Mouse (Mus musculus) spleen, adult 2 months (tissue): ENCODE data around the gene L3mbtl4. TPM values are rescaled to one million over a fixed set of nuclear protein-coding genes. Genes with fewer than 3 reads are reported as not detected.
"Not testable (repeated sequence)": the region's sequence is repeated elsewhere in the genome, so short reads cannot be mapped to it uniquely, and the experiment has no call there.

Experiments
- DNase-seq, 2 experiments: peaks; one replicate each; pipeline versions ENCODE4 v3.0.0 to v3.0.0-alpha.2; 2012 to 2021; ENCODE audit warnings: low spot score in 2 of 2, low read depth in 1 of 2
- H3K27ac ChIP-seq: fragments of 200-500 bp; 2 replicates; pipeline ENCODE4 v1.5.1; 2012; ENCODE audit warnings: low read length, inconsistent platforms; ENCODE audit not compliant: insufficient read depth
- H3K27me3 ChIP-seq: fragments of 200-500 bp; 2 replicates; pipeline ENCODE4 v1.6.1; 2012; ENCODE audit warnings: mild to moderate bottlenecking, moderate library complexity, low read length, inconsistent platforms; ENCODE audit not compliant: control insufficient read depth, insufficient read depth
- H3K36me3 ChIP-seq: fragments of 200-500 bp; 2 replicates; pipeline ENCODE4 v1.6.1; 2012; ENCODE audit warnings: mild to moderate bottlenecking, low read length, inconsistent platforms; ENCODE audit not compliant: control insufficient read depth, insufficient read depth
- H3K4me1 ChIP-seq: fragments of 200-500 bp; 2 replicates; pipeline ENCODE4 v1.6.1; 2011; ENCODE audit warnings: inconsistent platforms; ENCODE audit not compliant: control insufficient read depth, insufficient read depth, insufficient read length
- H3K4me3 ChIP-seq: fragments of 200-500 bp; 2 replicates; pipeline ENCODE4 v1.5.1; 2011; ENCODE audit warnings: mild to moderate bottlenecking, inconsistent platforms; ENCODE audit not compliant: insufficient read depth, insufficient read length; ENCODE audit errors: extremely low read depth
- CTCF ChIP-seq: fragments of 200-500 bp; IDR thresholded peaks from 2 replicates; pipeline ENCODE4 v1.5.1; 2011; ENCODE audit warnings: mild to moderate bottlenecking, inconsistent platforms; ENCODE audit not compliant: insufficient read depth, insufficient read length, insufficient replicate concordance; ENCODE audit errors: extremely low read depth
- POLR2A ChIP-seq: fragments of 200-500 bp; IDR thresholded peaks from 2 replicates; pipeline ENCODE4 v1.6.1; 2011; ENCODE audit warnings: low read depth, low read length, inconsistent platforms
- WGBS: fragments of 180-500 bp; shearing (Covaris S2); methylation state at CpG from one replicate; pipeline ENCODE4 v1.1.7; 2018; 5-methylcytosine and 5-hydroxymethylcytosine counted together
- polyA plus RNA-seq: library from polyadenylated mRNA; depleted of rRNA; stranded (reverse); fragments of >200 nt; gene quantifications from 2 replicates; pipeline ENCODE4 v1.2.3, GENCODE M21; 2012

L3mbtl4 gene
- polyA plus RNA-seq, 1 experiment = not detected

- Histone ChIP-seq H3K27me3 (no peaks in the 10 kb centered on the region), H3K27ac (no peak overlapping the region), H3K36me3 (no peaks in the 10 kb centered on the region), H3K4me1 (no peaks in the 10 kb centered on the region), H3K4me3 (no peak overlapping the region)
- WGBS = 79% methylated on average over 1 of the region's 1 CpGs
- no peak for DNase-seq
- TF ChIP-seq POLR2A = no peak
- TF ChIP-seq CTCF = no peak
Measured at GRCm38 (mm10) chr17:68371101-68371500, 97.5 kb downstream of the L3mbtl4 start.

- no peak overlapping the region for H3K27ac ChIP-seq
- no peaks in the 10 kb centered on the region for H3K27me3 ChIP-seq
- no peak for DNase-seq
- H3K4me1 ChIP-seq = no peaks in the 10 kb centered on the region
- H3K4me3 ChIP-seq = no peak overlapping the region
- no peak for TF ChIP-seq POLR2A
- no peak for TF ChIP-seq CTCF
- WGBS = 79% methylated on average over 5 of the region's 5 CpGs
- H3K36me3 ChIP-seq = no peaks in the 10 kb centered on the region
Measured at GRCm38 (mm10) chr17:68388481-68388880, 114.9 kb downstream of the L3mbtl4 start.

- Histone ChIP-seq H3K36me3 (no peaks in the 10 kb centered on the region), H3K27ac (no peak overlapping the region), H3K4me1 (no peaks in the 10 kb centered on the region), H3K4me3 (no peak overlapping the region), H3K27me3 (no peaks in the 10 kb centered on the region)
- no peak for TF ChIP-seq CTCF
- TF ChIP-seq POLR2A = no peak
- no peak for DNase-seq
- WGBS = 61% methylated on average over 1 of the region's 1 CpGs
Measured at GRCm38 (mm10) chr17:68405993-68406392, 132.4 kb downstream of the L3mbtl4 start.

GRCm38 (mm10) chr17:68407121-68407520, 133.5 kb downstream of the L3mbtl4 start:
- not testable (repeated sequence) for H3K4me3 ChIP-seq, H3K4me1 ChIP-seq, H3K36me3 ChIP-seq, H3K27me3 ChIP-seq, H3K27ac ChIP-seq, DNase-seq
- WGBS = 51% methylated on average over 1 of the region's 1 CpGs

- H3K4me3 ChIP-seq = no peak overlapping the region
- TF ChIP-seq CTCF = no peak
- no peak for TF ChIP-seq POLR2A
- H3K27me3 ChIP-seq = no peaks in the 10 kb centered on the region
- no peaks in the 10 kb centered on the region for H3K4me1 ChIP-seq
- no peaks in the 10 kb centered on the region for H3K36me3 ChIP-seq
- DNase-seq = no peak
- 82% methylated on average over 12 of the region's 12 CpGs for WGBS
- no peak overlapping the region for H3K27ac ChIP-seq
Measured at GRCm38 (mm10) chr17:68422663-68423498, 149.3 kb downstream of the L3mbtl4 start.

- Histone ChIP-seq H3K27ac (no peak overlapping the region), H3K4me1 (no peaks in the 10 kb centered on the region), H3K27me3 (no peaks in the 10 kb centered on the region), H3K36me3 (no peaks in the 10 kb centered on the region), H3K4me3 (no peak overlapping the region)
- DNase-seq = no peak
- 72% methylated on average over 5 of the region's 5 CpGs for WGBS
- TF ChIP-seq POLR2A = no peak
- no peak for TF ChIP-seq CTCF
Measured at GRCm38 (mm10) chr17:68433576-68433975, 160.0 kb downstream of the L3mbtl4 start.

- no peak for DNase-seq
- Histone ChIP-seq H3K36me3 (no peaks in the 10 kb centered on the region), H3K27me3 (no peaks in the 10 kb centered on the region), H3K27ac (no peak overlapping the region), H3K4me1 (no peaks in the 10 kb centered on the region), H3K4me3 (no peak overlapping the region)
- WGBS = 82% methylated on average over 1 of the region's 1 CpGs
- TF ChIP-seq POLR2A = no peak
- TF ChIP-seq CTCF = no peak
Measured at GRCm38 (mm10) chr17:68450921-68451320, 177.3 kb downstream of the L3mbtl4 start.

- Histone ChIP-seq H3K27ac (no peak overlapping the region), H3K4me1 (no peaks in the 10 kb centered on the region), H3K27me3 (no peaks in the 10 kb centered on the region), H3K4me3 (no peak overlapping the region), H3K36me3 (no peaks in the 10 kb centered on the region)
- no peak for TF ChIP-seq POLR2A
- no peak for TF ChIP-seq CTCF
- WGBS = 81% methylated on average over 5 of the region's 5 CpGs
- DNase-seq = no peak
Measured at GRCm38 (mm10) chr17:68461471-68461870, 187.9 kb downstream of the L3mbtl4 start.
